Comparison of ENCODE assay signal across 15 mouse cellular contexts in the genomic region with DNA sequence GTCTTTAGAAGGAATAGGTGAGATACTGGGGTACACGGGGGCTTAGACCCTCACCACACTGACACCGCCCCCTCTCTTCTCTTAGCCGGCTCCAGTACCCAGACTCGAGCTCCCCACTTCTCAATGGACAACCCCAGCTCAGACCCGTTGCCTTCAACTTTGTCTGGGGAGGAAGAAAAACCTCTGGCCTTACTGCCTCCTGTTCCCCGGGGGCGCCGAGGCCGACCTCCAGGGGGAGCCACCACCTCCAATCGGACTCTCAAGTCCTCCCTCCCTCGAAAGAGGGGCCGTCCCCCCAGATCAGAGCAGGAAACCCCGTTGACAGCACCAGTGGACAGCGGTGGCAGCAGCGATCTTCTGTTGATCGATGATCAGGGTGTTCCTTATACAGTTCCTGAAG. TPM values are rescaled to one million over a fixed set of nuclear protein-coding genes. Genes with fewer than 3 reads are reported as not detected.
A peak's percentile ranks its signal among the peaks of the same experiment; 100 is the strongest.
DNase-seq lines count a peak whose midpoint lies in the region; ATAC-seq and TF ChIP-seq lines count a peak whose summit lies in the region.
"Had no signal": no experiment of that assay in that cellular context is flagged by ENCODE, and none has a peak within 500 bp of the region (broad histone marks: within the 10 kb centered on the region; RNA-seq: fewer than 3 reads in every experiment).

No protein-coding gene starts in this region.

- H3K4me3 ChIP-seq in heart, adult 2 months = no peak overlapping the region
- H3K4me3 ChIP-seq in liver, postnatal 0 days (ENCODE audit: low read depth, low read length) = no peak overlapping the region
- H3K4me3 ChIP-seq in liver, embryonic 12.5 days = no peak overlapping the region
- H3K4me3 ChIP-seq in MEL (ENCODE audit: control insufficient read depth in 1 of 2, insufficient read depth in 1 of 2, low read depth in 2 of 2, low read length in 2 of 2) = no peak overlapping the region
- H3K4me3 ChIP-seq: intestine, embryonic 15.5 days; liver, embryonic 15.5 days; neural tube, embryonic 12.5 days had no signal

- H3K36me3 ChIP-seq in heart, adult 2 months (ENCODE audit: control insufficient read depth, insufficient read depth, low read length) = no peaks in the 10 kb centered on the region
- H3K36me3 ChIP-seq in liver, postnatal 0 days (replicated peaks; ENCODE audit: insufficient read depth, low read length) = peaks cover 13% of the 10 kb centered on the region
- peaks cover 39% of the 10 kb centered on the region for H3K36me3 ChIP-seq in liver, embryonic 12.5 days
- H3K36me3 ChIP-seq in MEL (ENCODE audit: control insufficient read depth in 1 of 2, insufficient read depth in 2 of 2, low read length in 2 of 2) = peaks cover 0 to 29% of the 10 kb centered on the region in 2 experiments; a peak in 3 of 4 replicates

- H3K27ac ChIP-seq in heart, adult 2 months = no peak overlapping the region
- H3K27ac ChIP-seq in liver, postnatal 0 days (ENCODE audit: low read depth) = no peak overlapping the region
- no peak overlapping the region for H3K27ac ChIP-seq in liver, embryonic 12.5 days
- H3K27ac ChIP-seq in MEL (ENCODE audit: control insufficient read depth, low read depth, low read length) = no peak overlapping the region
- H3K27ac ChIP-seq: intestine, embryonic 15.5 days; liver, embryonic 15.5 days; neural tube, embryonic 12.5 days had no signal

- no peaks in the 10 kb centered on the region for H3K27me3 ChIP-seq in heart, adult 2 months (ENCODE audit: control insufficient read depth, insufficient read depth, low read length)
- H3K27me3 ChIP-seq in liver, postnatal 0 days (ENCODE audit: insufficient read depth, low read length) = no peaks in the 10 kb centered on the region
- H3K27me3 ChIP-seq in liver, embryonic 12.5 days (replicated peaks) = no peaks in the 10 kb centered on the region
- no peaks in the 10 kb centered on the region for H3K27me3 ChIP-seq in MEL (ENCODE audit: control insufficient read depth in 1 of 2, insufficient read depth in 2 of 2, low read length in 2 of 2)
- H3K27me3 ChIP-seq: intestine, embryonic 15.5 days; liver, embryonic 15.5 days; neural tube, embryonic 12.5 days; Patski had no signal

- H3K9ac ChIP-seq in heart, adult 2 months (ENCODE audit: low read depth, low read length) = no peak overlapping the region
- no peak overlapping the region for H3K9ac ChIP-seq in liver, postnatal 0 days (replicated peaks)
- no peak overlapping the region for H3K9ac ChIP-seq in liver, embryonic 12.5 days
- H3K9ac ChIP-seq in MEL (ENCODE audit: control insufficient read depth, low read depth, low read length, poor library complexity, severe bottlenecking) = no peak overlapping the region
- H3K9ac ChIP-seq: intestine, embryonic 15.5 days; liver, embryonic 15.5 days; neural tube, embryonic 12.5 days had no signal

- no peak for TF ChIP-seq POLR2A in heart, adult 2 months (IDR thresholded peaks at IDR 0.05; ENCODE audit: insufficient read depth, low read depth, low read length)
- TF ChIP-seq POLR2A in MEL (IDR thresholded peaks at IDR 0.05; ENCODE audit: control insufficient read depth in 1 of 2, insufficient read depth in 1 of 2, low read depth in 1 of 2, low read length in 2 of 2, poor library complexity in 1 of 2) = no peak

- TF ChIP-seq RAD21 in MEL (IDR thresholded peaks at IDR 0.05; ENCODE audit: low read depth, low read length) = no peak

- H3K4me1 ChIP-seq in heart, adult 2 months (ENCODE audit: control insufficient read depth, insufficient read depth, low read length) = peaks cover 4% of the 10 kb centered on the region; the same call in 1 of the 2 replicates
- peaks cover 19% of the 10 kb centered on the region for H3K4me1 ChIP-seq in liver, postnatal 0 days (ENCODE audit: insufficient read depth)
- peaks cover 52% of the 10 kb centered on the region for H3K4me1 ChIP-seq in liver, embryonic 12.5 days
- H3K4me1 ChIP-seq in MEL (ENCODE audit: control insufficient read depth in 1 of 2, insufficient read depth in 2 of 2, low read length in 2 of 2) = peaks cover 7 to 27% of the 10 kb centered on the region in 2 experiments; a peak in 3 of 4 replicates

- intact Hi-C loops in heart, adult 2 months (cut with DNase I) = loop anchor here (10.0 kb wide), 1 partner anchor 363 kb away; the partner anchor contains the start of gene Ppp6r1

- no peak for ATAC-seq in liver, postnatal 0 days
- ATAC-seq in liver, embryonic 12.5 days = no peak
- ATAC-seq: forebrain, embryonic 16.5 days; intestine, embryonic 15.5 days; Patski had no signal

- no peaks in the 10 kb centered on the region for H3K9me3 ChIP-seq in liver, postnatal 0 days (ENCODE audit: low read length)
- 0 out of 2 replicates have a peak, but pooled peaks cover 5% of the 10 kb centered on the region for H3K9me3 ChIP-seq in liver, embryonic 12.5 days (replicated peaks)
- H3K9me3 ChIP-seq in MEL (replicated peaks; ENCODE audit: insufficient read depth, low read length) = no peaks in the 10 kb centered on the region
- H3K9me3 ChIP-seq: intestine, embryonic 15.5 days; liver, embryonic 15.5 days; neural tube, embryonic 12.5 days had no signal

- no peak for TF ChIP-seq EP300 in heart, adult 2 months (IDR thresholded peaks at IDR 0.05; ENCODE audit: insufficient read depth, low read depth, low read length)
- no peak for TF ChIP-seq EP300 in liver, postnatal 0 days (IDR thresholded peaks at IDR 0.05; ENCODE audit: low read depth)
- no peak for TF ChIP-seq EP300 in MEL (IDR thresholded peaks at IDR 0.05; ENCODE audit: low read depth in 1 of 2, low read length in 2 of 2)

- no peak overlapping the region for H3K4me2 ChIP-seq in liver, postnatal 0 days (ENCODE audit: low read depth, low read length)
- no peak overlapping the region for H3K4me2 ChIP-seq in liver, embryonic 12.5 days
- H3K4me2 ChIP-seq: intestine, embryonic 15.5 days; liver, embryonic 15.5 days; neural tube, embryonic 12.5 days had no signal

- DNase-seq in heart, adult 2 months = no peak
- DNase-seq in heart, adult 18-20 months = no peak
- no peak for DNase-seq in liver, postnatal 0 days
- no peak for DNase-seq in MEL (ENCODE audit: low read depth, low spot score)
- DNase-seq in naive thymus-derived CD4-positive, alpha-beta T cell, adult 2 months (ENCODE audit: low read depth) = peak; percentile 30
- no peak for DNase-seq in embryo, embryonic 11 days
- DNase-seq: right cerebral cortex, adult 18-20 months had no signal

- WGBS in heart, adult 2 months = 90% methylated on average over 16 of the region's 16 CpGs
- WGBS in liver, postnatal 0 days (ENCODE audit: insufficient replicate concordance) = 89% methylated on average over 16 of the region's 16 CpGs
- WGBS in liver, embryonic 12.5 days (ENCODE audit: insufficient replicate concordance) = 85% methylated on average over 16 of the region's 16 CpGs

- TF ChIP-seq CTCF in heart, adult 2 months (IDR thresholded peaks at IDR 0.05) = peak; percentile 37
- peak; percentile 17; the same call in 1 of the 2 replicates for TF ChIP-seq CTCF in liver, postnatal 0 days (IDR thresholded peaks at IDR 0.05; ENCODE audit: low read depth)
- TF ChIP-seq CTCF in MEL (IDR thresholded peaks at IDR 0.05 in 2 of 3, conservative IDR thresholded peaks at IDR 0.05 in 1 of 3; ENCODE audit: control insufficient read depth in 1 of 3, insufficient read depth in 1 of 3, low read depth in 2 of 3, low read length in 3 of 3, poor library complexity in 1 of 3, severe bottlenecking in 1 of 3) = peak in 2 of 3 experiments; percentile 17 to 47; a peak in 3 of 6 replicates

- no peaks in the 10 kb centered on the region for H3K79me2 ChIP-seq in heart, adult 2 months (replicated peaks; ENCODE audit: control insufficient read depth, insufficient read depth, low read length)
- peaks cover 22% of the 10 kb centered on the region for H3K79me2 ChIP-seq in MEL (ENCODE audit: control insufficient read depth, insufficient read depth, low read length, poor library complexity)

RNA-seq across cellular contexts. Expression of gene Gm44973, which starts 2.1 kb away (rescaled TPM):
- not detected for total RNA-seq in heart, adult 2 months (2021)
- not detected in 2 replicates for polyA plus RNA-seq in heart, adult 2 months (2012; rRNA removed)
- total RNA-seq in heart, adult 18-20 months (2021) = not detected
- 1.8 and 2.1 TPM in 2 replicates for polyA plus RNA-seq in liver, postnatal 0 days (2015; fragmentation: Nextera tagmentation; extraction: Ambion mirVana)
- polyA plus RNA-seq in liver, embryonic 12.5 days (2016; fragmentation: Nextera tagmentation; extraction: Ambion mirVana) = 0.62 and 1.0 TPM in 2 replicates
- total RNA-seq in MEL (2012; rRNA removed) = not detected in 2 replicates
- 1 to 10 TPM in 1 of 2 experiments, not detected in 1; 7.9 TPM for polyA plus RNA-seq in MEL (2012; ENCODE audit: insufficient read depth in 1 of 2, insufficient read length in 2 of 2, low read depth in 1 of 2, low replicate concordance in 2 of 2, missing spikeins in 1 of 2)
- total RNA-seq: layer of hippocampus, postnatal 14 days had no signal
- polyA plus RNA-seq: forebrain, embryonic 16.5 days; heart, embryonic 14.5 days; neural tube, embryonic 12.5 days had no signal

RNA-seq across cellular contexts. Expression of gene Zfp865, which starts 2.8 kb away (rescaled TPM):
- total RNA-seq in heart, adult 2 months (2021) = 10 to 100 TPM; 13.8 to 13.9 TPM
- 13.5 and 16.9 TPM in 2 replicates for polyA plus RNA-seq in heart, adult 2 months (2012; rRNA removed)
- 10 to 100 TPM; 11.5 to 14.0 TPM for total RNA-seq in heart, adult 18-20 months (2021)
- polyA plus RNA-seq in liver, postnatal 0 days (2015; fragmentation: Nextera tagmentation; extraction: Ambion mirVana) = 1.2 and 1.3 TPM in 2 replicates
- 2.6 and 2.7 TPM in 2 replicates for polyA plus RNA-seq in liver, embryonic 12.5 days (2016; fragmentation: Nextera tagmentation; extraction: Ambion mirVana)
- 12.2 and 12.7 TPM in 2 replicates for total RNA-seq in MEL (2012; rRNA removed)
- 10 to 100 TPM in 1 of 2 experiments, not detected in 1; 34.6 TPM for polyA plus RNA-seq in MEL (2012; ENCODE audit: insufficient read depth in 1 of 2, insufficient read length in 2 of 2, low read depth in 1 of 2, low replicate concordance in 2 of 2, missing spikeins in 1 of 2)

RNA-seq across cellular contexts. Expression of gene Fiz1, which starts 2.9 kb away (rescaled TPM):
- total RNA-seq in heart, adult 2 months (2021) = 10 to 100 TPM; 17.9 to 20.4 TPM
- polyA plus RNA-seq in heart, adult 2 months (2012; rRNA removed) = 18.2 and 20.4 TPM in 2 replicates
- 10 to 100 TPM; 16.2 to 17.0 TPM for total RNA-seq in heart, adult 18-20 months (2021)
- polyA plus RNA-seq in liver, postnatal 0 days (2015; fragmentation: Nextera tagmentation; extraction: Ambion mirVana) = 9.6 and 10.1 TPM in 2 replicates
- polyA plus RNA-seq in liver, embryonic 12.5 days (2016; fragmentation: Nextera tagmentation; extraction: Ambion mirVana) = 29.4 TPM in 2 replicates
- total RNA-seq in MEL (2012; rRNA removed) = 27.5 and 28.1 TPM in 2 replicates
- 10 to 100 TPM in 1 of 2 experiments, not detected in 1; 56.5 TPM for polyA plus RNA-seq in MEL (2012; ENCODE audit: insufficient read depth in 1 of 2, insufficient read length in 2 of 2, low read depth in 1 of 2, low replicate concordance in 2 of 2, missing spikeins in 1 of 2)

RNA-seq across cellular contexts. Expression of gene Ccdc106, which starts 3.0 kb away (rescaled TPM):
- under 1 TPM in 1 of 2 experiments, not detected in 1; 0.25 TPM for total RNA-seq in heart, adult 2 months (2021)
- 0.53 TPM in 1 of 2 replicates, not detected in the other for polyA plus RNA-seq in heart, adult 2 months (2012; rRNA removed)
- under 1 TPM in 1 of 2 experiments, not detected in 1; 0.20 TPM for total RNA-seq in heart, adult 18-20 months (2021)
- polyA plus RNA-seq in liver, postnatal 0 days (2015; fragmentation: Nextera tagmentation; extraction: Ambion mirVana) = 0.12 TPM in 1 of 2 replicates, not detected in the other
- 2.2 and 2.4 TPM in 2 replicates for polyA plus RNA-seq in liver, embryonic 12.5 days (2016; fragmentation: Nextera tagmentation; extraction: Ambion mirVana)
- 0.39 and 0.50 TPM in 2 replicates for total RNA-seq in MEL (2012; rRNA removed)
- under 1 TPM in 1 of 2 experiments, not detected in 1; 0.82 TPM for polyA plus RNA-seq in MEL (2012; ENCODE audit: insufficient read depth in 1 of 2, insufficient read length in 2 of 2, low read depth in 1 of 2, low replicate concordance in 2 of 2, missing spikeins in 1 of 2)

RNA-seq across cellular contexts. Expression of gene Zfp524, which starts 3.1 kb away (rescaled TPM):
- total RNA-seq in heart, adult 2 months (2021) = 1 to 10 TPM; 8.7 to 9.2 TPM
- 14.7 and 17.7 TPM in 2 replicates for polyA plus RNA-seq in heart, adult 2 months (2012; rRNA removed)
- 10 to 100 TPM in 1 of 2 experiments, 1 to 10 TPM in 1; 9.2 to 11.8 TPM for total RNA-seq in heart, adult 18-20 months (2021)
- 9.1 and 10.4 TPM in 2 replicates for polyA plus RNA-seq in liver, postnatal 0 days (2015; fragmentation: Nextera tagmentation; extraction: Ambion mirVana)
- polyA plus RNA-seq in liver, embryonic 12.5 days (2016; fragmentation: Nextera tagmentation; extraction: Ambion mirVana) = 11.5 and 11.7 TPM in 2 replicates
- 9.2 and 9.4 TPM in 2 replicates for total RNA-seq in MEL (2012; rRNA removed)
- polyA plus RNA-seq in MEL (2012; ENCODE audit: insufficient read depth in 1 of 2, insufficient read length in 2 of 2, low read depth in 1 of 2, low replicate concordance in 2 of 2, missing spikeins in 1 of 2) = 10 to 100 TPM in 1 of 2 experiments, not detected in 1; 12.7 TPM
